Mouse (Mus musculus): ENCODE data around the gene Hist1h4h. TPM values are rescaled to one million over a fixed set of nuclear protein-coding genes. Genes with fewer than 3 reads are reported as not detected.
"Not testable (repeated sequence)": the region's sequence is repeated elsewhere in the genome, so short reads cannot be mapped to it uniquely, and the experiment has no call there.

Hist1h4h gene
- polyA plus RNA-seq, 1 experiment from 2014 or later = 2.8 TPM

DNA sequence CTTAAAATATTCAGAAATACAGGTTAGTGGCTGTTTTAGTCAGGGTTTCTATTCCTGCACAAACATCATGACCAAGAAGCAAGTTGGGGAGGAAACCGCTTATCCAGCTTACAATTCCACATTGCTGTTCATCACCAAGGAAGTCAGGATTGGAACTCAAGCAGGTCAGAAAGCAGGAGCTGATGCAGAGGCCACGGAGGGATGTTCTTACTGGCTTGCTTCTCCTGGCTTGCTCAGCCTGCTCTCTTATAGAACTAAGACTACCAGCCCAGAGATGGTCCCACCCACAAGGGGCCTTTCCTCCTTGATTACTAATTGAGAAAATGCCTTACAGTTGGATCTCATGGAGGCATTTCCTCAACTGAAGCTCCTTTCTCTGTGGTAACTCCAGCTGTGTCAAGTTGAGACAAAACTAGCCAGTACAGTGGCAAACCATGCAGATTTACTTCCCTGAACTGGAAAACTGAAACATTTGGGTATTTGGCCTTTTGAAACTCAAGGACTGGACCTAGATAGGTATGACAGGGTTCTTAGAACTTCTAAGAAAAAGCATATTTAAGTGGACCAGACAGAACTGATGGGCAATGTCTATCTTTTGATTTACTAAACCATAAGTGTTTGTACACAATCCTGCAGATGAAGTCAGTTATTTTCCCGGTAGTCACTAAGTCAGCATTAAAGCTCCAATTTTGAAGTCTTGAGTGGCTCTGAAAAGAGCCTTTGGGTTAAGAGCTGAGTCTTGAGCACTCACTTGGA lies 11.6 kb downstream of the Hist1h4h start:
- not testable (repeated sequence) for H3K9me3 ChIP-seq; DNase-seq (ENCODE audit: low spot score); H3K36me3 ChIP-seq; H3K4me1 ChIP-seq; H3K27me3 ChIP-seq (ENCODE audit: insufficient read depth, poor library complexity, severe bottlenecking)
- H3K4me3 ChIP-seq = peak overlapping the region; percentile 59
- H3K27ac ChIP-seq = peak overlapping the region; percentile 93
- WGBS = 10% methylated on average over 3 of the region's 3 CpGs

DNA sequence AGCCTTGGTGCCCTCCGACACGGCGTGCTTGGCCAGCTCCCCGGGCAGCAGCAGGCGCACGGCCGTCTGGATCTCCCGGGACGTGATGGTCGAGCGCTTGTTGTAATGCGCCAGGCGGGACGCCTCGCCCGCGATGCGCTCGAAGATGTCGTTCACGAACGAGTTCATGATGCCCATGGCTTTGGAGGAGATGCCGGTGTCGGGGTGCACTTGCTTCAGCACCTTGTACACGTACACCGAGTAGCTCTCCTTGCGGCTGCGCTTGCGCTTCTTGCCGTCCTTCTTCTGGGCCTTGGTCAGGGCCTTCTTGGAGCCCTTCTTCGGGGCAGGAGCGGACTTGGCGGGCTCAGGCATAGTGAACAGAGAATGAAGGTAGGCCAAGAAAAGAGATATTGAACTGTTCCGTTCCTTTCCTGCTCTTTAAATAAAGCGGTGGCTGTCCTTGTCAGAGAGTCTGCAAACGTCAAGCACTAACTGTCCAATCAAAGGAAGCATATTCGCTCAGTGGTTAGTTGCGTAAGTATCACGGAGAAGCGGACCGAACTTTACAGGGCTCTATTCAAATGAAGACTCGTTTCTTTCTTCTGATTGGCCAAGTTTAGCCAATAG lies 12.3 kb downstream of the Hist1h4h start, which contains the start of gene Hist1h2bh:
TSS of gene Hist1h2bh (minus strand) at position 394 of the 609 bp plus-strand sequence.
- peak within 1 kb of the TSS; percentile 93 for H3K27ac ChIP-seq
- not testable (repeated sequence) for H3K9me3 ChIP-seq; H3K36me3 ChIP-seq; H3K27me3 ChIP-seq (ENCODE audit: insufficient read depth, poor library complexity, severe bottlenecking); H3K4me1 ChIP-seq
- DNase-seq (ENCODE audit: low spot score) = peak; percentile 92
- H3K4me3 ChIP-seq = peak within 1 kb of the TSS; percentile 59
- under 1% methylated on average over 38 of the region's 42 CpGs for WGBS

DNA sequence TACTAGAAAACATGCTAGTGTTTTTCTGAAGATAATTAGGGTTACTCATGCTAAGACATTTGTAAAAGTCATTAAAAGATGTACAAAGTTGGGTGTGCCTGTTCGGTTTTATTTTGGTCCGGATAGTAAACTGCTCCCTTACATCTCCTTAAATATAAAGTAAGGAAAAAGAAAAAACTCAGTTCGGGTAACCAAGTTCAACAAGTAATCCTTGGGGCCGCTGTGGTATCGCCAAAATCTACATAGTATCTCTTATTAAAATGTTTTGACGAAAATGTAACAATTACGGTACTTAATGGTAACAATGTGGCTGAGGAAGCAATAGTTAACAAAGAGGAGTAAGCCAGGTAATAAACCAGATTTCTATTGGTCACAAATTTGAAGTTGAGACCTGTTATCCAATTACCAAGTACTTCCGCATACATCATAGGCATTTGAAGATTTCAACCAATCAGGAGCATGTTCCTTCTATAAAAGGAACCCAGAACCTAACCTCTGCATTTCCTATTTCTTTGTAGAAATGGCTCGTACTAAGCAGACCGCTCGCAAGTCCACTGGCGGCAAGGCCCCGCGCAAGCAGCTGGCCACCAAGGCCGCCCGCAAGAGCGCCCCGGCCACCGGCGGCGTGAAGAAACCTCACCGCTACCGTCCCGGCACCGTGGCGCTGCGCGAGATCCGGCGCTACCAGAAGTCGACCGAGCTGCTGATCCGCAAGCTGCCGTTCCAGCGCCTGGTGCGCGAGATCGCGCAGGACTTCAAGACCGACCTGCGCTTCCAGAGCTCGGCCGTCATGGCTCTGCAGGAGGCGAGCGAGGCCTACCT lies 13.3 kb downstream of the Hist1h4h start, which contains the start of gene Hist1h3f:
TSS of gene Hist1h3f (plus strand) at position 88 of the 822 bp plus-strand sequence.
- H3K9me3 ChIP-seq = no peaks in the 10 kb centered on the region
- peak; percentile 87 for DNase-seq (ENCODE audit: low spot score)
- H3K36me3 ChIP-seq = no peaks in the 10 kb centered on the region
- peak within 1 kb of the TSS; percentile 93 for H3K27ac ChIP-seq
- WGBS = under 1% methylated on average over 29 of the region's 45 CpGs
- H3K27me3 ChIP-seq (ENCODE audit: insufficient read depth, poor library complexity, severe bottlenecking) = no peaks in the 10 kb centered on the region
- no peaks in the 10 kb centered on the region; the same call in 1 of the 2 replicates for H3K4me1 ChIP-seq
- H3K4me3 ChIP-seq = peak within 1 kb of the TSS; percentile 59

DNA sequence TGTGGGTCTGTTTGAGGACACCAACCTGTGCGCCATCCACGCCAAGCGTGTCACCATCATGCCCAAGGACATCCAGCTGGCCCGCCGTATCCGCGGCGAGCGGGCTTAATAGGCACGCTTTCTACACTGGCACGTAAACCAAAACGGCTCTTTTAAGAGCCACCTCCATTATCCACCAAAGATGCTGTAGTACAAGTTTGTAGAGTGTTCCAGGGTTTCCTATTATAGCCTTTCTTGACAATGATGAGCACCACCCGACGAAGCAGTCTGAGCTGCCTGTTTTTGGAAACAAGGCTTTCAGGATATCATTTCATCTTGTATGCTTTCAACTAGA lies 13.9 kb downstream of the Hist1h4h start:
- not testable (repeated sequence) for H3K36me3 ChIP-seq; H3K27ac ChIP-seq; H3K27me3 ChIP-seq (ENCODE audit: insufficient read depth, poor library complexity, severe bottlenecking); DNase-seq (ENCODE audit: low spot score); H3K9me3 ChIP-seq; H3K4me1 ChIP-seq
- H3K4me3 ChIP-seq = peak overlapping the region; percentile 59
- under 1% methylated on average over 14 of the region's 14 CpGs for WGBS

DNA sequence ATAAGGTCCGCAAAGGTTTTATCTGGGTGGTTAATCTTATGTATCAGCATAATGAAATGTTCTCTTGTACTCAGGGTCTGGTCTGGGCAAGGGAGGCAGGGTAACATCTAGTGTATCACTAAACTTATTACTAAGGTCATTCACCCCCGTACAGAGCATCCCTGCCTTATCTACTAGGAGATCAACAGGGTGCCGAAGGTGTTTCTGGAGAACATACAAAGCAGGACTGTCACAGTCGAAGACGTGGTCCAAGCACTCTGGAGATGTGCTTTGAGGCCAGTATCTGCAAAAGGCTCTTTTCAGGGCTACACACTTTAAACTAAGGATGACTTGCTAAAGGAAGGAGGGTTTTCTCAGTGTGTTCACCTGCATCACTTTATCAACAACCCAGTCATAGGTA lies 15.8 kb downstream of the Hist1h4h start:
- DNase-seq (ENCODE audit: low spot score) = no peak
- 67% methylated on average over 5 of the region's 5 CpGs for WGBS
- Histone ChIP-seq H3K36me3 (no peaks in the 10 kb centered on the region), H3K4me1 (peaks cover 5% of the 10 kb centered on the region; the same call in 1 of the 2 replicates), H3K9me3 (no peaks in the 10 kb centered on the region), H3K27me3 (ENCODE audit: insufficient read depth, poor library complexity, severe bottlenecking) (no peaks in the 10 kb centered on the region), H3K4me3 (no peak overlapping the region), H3K27ac (peak overlapping the region; percentile 22; the same call in 1 of the 2 replicates)

DNA sequence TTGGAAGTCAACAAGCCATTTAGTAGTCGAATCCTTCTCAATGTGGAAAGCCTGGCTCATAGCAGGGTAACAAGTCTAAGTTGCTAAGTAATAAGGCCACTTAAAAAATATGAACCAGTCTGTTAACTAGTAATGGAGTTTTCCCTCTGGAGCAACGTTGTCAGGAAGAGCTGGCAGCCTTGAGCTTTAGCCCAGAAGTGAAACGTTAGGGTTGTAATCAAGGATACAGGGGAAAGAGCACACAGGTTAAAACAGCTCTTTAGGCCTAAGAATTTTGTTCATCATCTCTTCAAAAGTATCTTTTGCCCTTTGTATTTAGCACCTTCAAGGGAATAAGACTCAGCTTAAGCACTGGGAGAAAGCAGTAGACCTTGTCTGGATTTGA lies 19.9 kb downstream of the Hist1h4h start:
- DNase-seq (ENCODE audit: low spot score) = no peak
- peak overlapping the region; percentile 90 for H3K27ac ChIP-seq
- 12% methylated on average over 3 of the region's 3 CpGs for WGBS
- H3K36me3 ChIP-seq = no peaks in the 10 kb centered on the region
- peaks cover 15% of the 10 kb centered on the region; the same call in 1 of the 2 replicates for H3K4me1 ChIP-seq
- no peaks in the 10 kb centered on the region for H3K27me3 ChIP-seq (ENCODE audit: insufficient read depth, poor library complexity, severe bottlenecking)
- no peaks in the 10 kb centered on the region for H3K9me3 ChIP-seq
- peak overlapping the region; percentile 56 for H3K4me3 ChIP-seq

DNA sequence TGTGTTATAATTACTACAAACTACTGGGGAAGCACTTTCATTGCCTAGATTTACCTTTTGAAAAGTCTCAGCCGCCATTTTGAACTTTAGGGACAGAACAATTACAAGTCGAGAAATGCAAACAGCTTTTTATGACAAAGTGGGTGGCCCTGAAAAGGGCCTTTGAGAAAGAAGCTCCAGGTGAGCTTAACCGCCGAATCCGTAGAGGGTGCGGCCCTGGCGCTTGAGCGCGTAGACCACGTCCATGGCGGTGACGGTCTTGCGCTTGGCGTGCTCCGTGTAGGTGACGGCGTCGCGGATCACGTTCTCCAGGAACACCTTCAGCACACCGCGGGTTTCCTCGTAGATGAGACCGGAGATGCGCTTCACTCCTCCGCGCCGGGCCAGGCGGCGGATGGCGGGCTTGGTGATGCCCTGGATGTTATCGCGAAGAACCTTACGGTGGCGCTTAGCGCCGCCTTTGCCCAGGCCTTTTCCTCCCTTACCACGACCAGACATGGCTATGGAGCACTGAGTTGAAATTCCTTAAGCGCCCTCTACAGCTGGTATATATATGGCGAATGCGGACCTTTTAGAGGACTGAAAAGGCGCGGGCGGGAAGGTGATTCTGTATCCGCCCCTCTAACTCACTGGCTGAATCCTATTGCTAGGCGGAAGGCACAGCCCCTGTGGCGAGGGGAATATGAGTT lies 20.4 kb downstream of the Hist1h4h start, which contains the start of gene Hist1h4f:
TSS of gene Hist1h4f (minus strand) at position 503 of the 689 bp plus-strand sequence.
- under 1% methylated on average over 47 of the region's 47 CpGs for WGBS

DNA sequence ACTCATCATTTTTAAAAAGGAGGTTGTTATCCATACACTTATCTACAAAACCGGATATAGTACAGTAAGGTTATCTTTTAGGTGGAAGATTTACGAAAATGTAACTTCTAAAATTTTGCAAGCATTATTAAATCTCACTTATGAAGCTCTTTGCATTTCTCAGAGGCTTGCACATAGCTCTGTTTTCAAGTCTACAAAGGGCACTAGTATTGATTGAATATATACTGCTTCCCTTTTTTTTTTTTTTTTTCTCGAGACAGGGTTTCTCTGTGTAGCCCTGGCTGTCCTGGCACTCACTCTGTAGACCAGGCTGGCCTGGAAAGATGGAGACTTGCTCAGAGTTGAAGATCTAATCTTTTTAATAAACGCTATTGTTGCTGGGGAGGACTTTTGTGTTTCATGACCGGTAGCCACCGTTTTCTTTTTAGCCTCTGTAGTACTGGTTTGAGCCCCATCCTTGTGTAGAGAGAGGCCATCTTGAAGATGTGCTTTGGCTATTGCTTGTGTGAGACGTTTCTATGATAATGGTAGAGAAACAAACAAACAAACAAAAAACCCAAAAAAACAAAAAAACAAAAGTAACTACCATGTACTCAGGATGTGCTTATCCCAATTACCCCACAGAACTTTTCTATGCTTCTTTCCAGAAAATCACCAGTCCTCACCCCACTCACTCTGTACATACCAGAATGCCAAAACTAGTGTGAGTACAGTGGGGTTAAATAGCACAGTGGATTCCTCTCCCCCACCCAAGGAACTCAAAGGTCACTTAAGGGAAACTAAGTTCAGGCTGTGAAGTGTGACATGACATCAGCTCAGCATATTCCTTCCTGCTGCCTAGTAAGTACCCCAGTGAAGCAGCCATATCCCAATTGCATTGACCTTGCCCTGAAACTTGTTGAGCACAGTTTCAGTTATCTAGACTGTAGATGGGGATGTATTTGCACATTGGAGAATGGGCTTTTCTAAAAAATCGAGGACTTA lies 21.4 kb downstream of the Hist1h4h start:
- Histone ChIP-seq H3K4me1 (peaks cover 15% of the 10 kb centered on the region; the same call in 1 of the 2 replicates), H3K36me3 (no peaks in the 10 kb centered on the region), H3K27me3 (ENCODE audit: insufficient read depth, poor library complexity, severe bottlenecking) (no peaks in the 10 kb centered on the region), H3K9me3 (no peaks in the 10 kb centered on the region), H3K4me3 (peak overlapping the region; percentile 56), H3K27ac (peak overlapping the region; percentile 90)
- WGBS = 52% methylated on average over 8 of the region's 8 CpGs
- DNase-seq (ENCODE audit: low spot score) = no peak

More for the DNA sequence above, 20.4 kb downstream of the Hist1h4h start, which contains the start of gene Hist1h4f:
- Histone ChIP-seq H3K4me1 (peaks cover 15% of the 10 kb centered on the region; the same call in 1 of the 2 replicates), H3K27ac (peak within 1 kb of the TSS; percentile 90), H3K4me3 (peak within 1 kb of the TSS; percentile 56)
- not testable (repeated sequence) for H3K9me3 ChIP-seq; H3K27me3 ChIP-seq (ENCODE audit: insufficient read depth, poor library complexity, severe bottlenecking); H3K36me3 ChIP-seq
- peak; percentile 98 for DNase-seq (ENCODE audit: low spot score)

DNA sequence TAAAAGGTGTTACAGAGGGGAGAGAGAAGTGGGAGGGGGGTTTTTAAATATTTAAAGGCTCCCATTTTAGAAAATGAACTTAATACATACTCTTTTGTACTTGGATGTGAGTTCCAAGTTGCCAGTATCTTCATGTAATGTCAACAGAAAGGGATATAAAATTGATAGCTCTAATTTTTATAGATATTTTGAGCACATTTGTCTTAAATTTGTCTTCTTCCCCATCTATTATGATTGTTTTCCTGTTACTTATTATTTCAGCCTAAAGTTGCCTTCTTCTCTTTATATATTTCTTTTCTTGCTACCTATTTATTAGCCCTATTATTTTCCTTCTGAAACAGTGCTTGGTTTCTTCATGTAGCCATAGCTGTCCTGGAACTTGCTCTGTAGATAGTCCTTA lies 22.1 kb downstream of the Hist1h4h start, which contains the start of gene Hist1h1d:
TSS of gene Hist1h1d (plus strand) at position 301 of the 400 bp plus-strand sequence.
- Histone ChIP-seq H3K27me3 (ENCODE audit: insufficient read depth, poor library complexity, severe bottlenecking) (no peaks in the 10 kb centered on the region), H3K4me3 (no peak within 1 kb of the TSS; the same call in 1 of the 2 replicates), H3K36me3 (no peaks in the 10 kb centered on the region), H3K27ac (peak within 1 kb of the TSS; percentile 90), H3K4me1 (peaks cover 15% of the 10 kb centered on the region; the same call in 1 of the 2 replicates), H3K9me3 (no peaks in the 10 kb centered on the region)
- DNase-seq (ENCODE audit: low spot score) = no peak

DNA sequence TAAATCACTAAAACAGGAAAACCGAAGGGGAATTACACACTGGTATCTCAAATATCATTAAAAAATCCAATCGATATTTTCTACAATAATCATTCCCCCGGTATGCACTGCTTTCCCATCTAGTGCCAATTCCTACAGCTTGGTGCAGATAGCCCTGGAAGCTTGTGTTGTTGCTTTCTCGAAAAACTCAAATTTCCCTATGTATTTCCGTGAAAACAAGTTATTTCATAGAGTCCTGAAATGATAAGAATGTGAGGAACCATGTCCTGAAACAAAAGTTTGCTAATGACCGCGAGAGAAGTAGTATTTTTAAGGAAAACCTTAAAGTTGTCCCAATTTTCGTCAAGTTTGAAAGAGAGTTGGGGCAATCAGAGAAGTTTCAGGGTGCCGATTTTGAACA lies 23.5 kb downstream of the Hist1h4h start:
- Histone ChIP-seq H3K9me3 (no peaks in the 10 kb centered on the region), H3K27ac (peak overlapping the region; percentile 90), H3K36me3 (no peaks in the 10 kb centered on the region), H3K4me3 (peak overlapping the region; percentile 68), H3K4me1 (peaks cover 15% of the 10 kb centered on the region; the same call in 1 of the 2 replicates), H3K27me3 (ENCODE audit: insufficient read depth, poor library complexity, severe bottlenecking) (no peaks in the 10 kb centered on the region)
- DNase-seq (ENCODE audit: low spot score) = no peak
- WGBS = 24% methylated on average over 9 of the region's 9 CpGs
